Mouse (Mus musculus) G1E (cell line): ENCODE data around the gene Edem1.

ENCODE experiments used
- CTCF ChIP-seq: IDR thresholded peaks from 2 replicates; pipeline ENCODE4 v1.5.1; 2012; ENCODE audit warnings: low read depth, low read length, inconsistent platforms, mixed read lengths
- GATA1 ChIP-seq: IDR thresholded peaks from 2 replicates; pipeline ENCODE4 v1.6.1; 2012; ENCODE audit warnings: borderline replicate concordance, low read length, inconsistent platforms, mixed read lengths
- GATA2 ChIP-seq: IDR thresholded peaks from 2 replicates; pipeline ENCODE4 v1.6.1; 2012; ENCODE audit warnings: low read depth, low read length, inconsistent platforms, borderline replicate concordance

DNA sequence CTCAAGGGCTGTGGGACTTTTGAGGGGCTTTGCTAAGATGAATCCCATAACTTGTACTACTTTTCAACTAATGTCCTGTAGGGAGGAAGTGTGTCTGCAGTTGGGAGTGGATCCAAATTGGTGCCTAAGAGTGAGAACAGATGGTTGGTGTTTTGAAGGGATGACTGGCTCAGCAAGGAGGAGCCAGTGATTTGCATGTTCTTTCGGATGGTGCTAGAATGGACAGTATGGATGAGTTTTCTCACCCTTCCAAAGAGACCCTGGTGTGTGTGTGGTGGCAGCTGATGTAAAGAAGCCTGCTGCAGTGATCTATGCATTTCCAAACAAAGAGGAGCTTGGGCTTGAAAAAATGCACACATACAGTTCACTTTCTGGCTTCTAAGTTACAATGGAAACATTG is 23.2 kb upstream of the Edem1 start:
- TF ChIP-seq CTCF (no peak), GATA1 (no peak), GATA2 (no peak)
